Mouse (Mus musculus) neural tube, embryonic 13.5 days (tissue): ENCODE measurements at regions not wholly inside any gene's neighbourhood (a gene's known extent, or its start where the extent isn't known, plus 50 kb on each side); places are given as distances from the start of the nearest gene placed in this dataset.
A peak's percentile ranks its signal among the peaks of the same experiment; 100 is the strongest.

Source experiments
- ATAC-seq: fragments of 200-750 bp; cut with Nextera tagmentation; 2 replicates; pipeline ENCODE4 v1.8.0; 2017; ENCODE audit warnings: low read depth, mild to moderate bottlenecking, moderate TSS enrichment, moderate library complexity
- H3K27ac ChIP-seq: fragments of 300-500 bp; sonication (generic); replicated peaks from 2 replicates; pipeline ENCODE4 v1.5.1; 2015; ENCODE audit warnings: moderate library complexity, mild to moderate bottlenecking, inconsistent platforms
- H3K27me3 ChIP-seq: fragments of 300-500 bp; sonication (generic); 2 replicates; pipeline ENCODE4 v1.6.1; 2015; ENCODE audit warnings: mild to moderate bottlenecking, inconsistent platforms
- H3K36me3 ChIP-seq: fragments of 300-500 bp; sonication (generic); 2 replicates; pipeline ENCODE4 v1.6.1; 2015; ENCODE audit warnings: mild to moderate bottlenecking, inconsistent platforms
- H3K4me1 ChIP-seq: fragments of 300-500 bp; sonication (generic); replicated peaks from 2 replicates; pipeline ENCODE4 v1.6.1; 2015; ENCODE audit warnings: inconsistent platforms
- H3K4me2 ChIP-seq: fragments of 300-500 bp; sonication (generic); 2 replicates; pipeline ENCODE4 v1.6.1; 2015; ENCODE audit warnings: inconsistent platforms, mild to moderate bottlenecking, moderate library complexity
- H3K4me3 ChIP-seq: fragments of 300-500 bp; sonication (generic); 2 replicates; pipeline ENCODE4 v1.5.1; 2015; ENCODE audit warnings: mild to moderate bottlenecking, inconsistent platforms
- H3K9ac ChIP-seq: fragments of 300-500 bp; sonication (generic); 2 replicates; pipeline ENCODE4 v1.6.1; 2015; ENCODE audit warnings: moderate library complexity, mild to moderate bottlenecking, inconsistent platforms
- H3K9me3 ChIP-seq: fragments of 300-500 bp; sonication (generic); 2 replicates; pipeline ENCODE4 v1.6.1; 2016; ENCODE audit warnings: inconsistent platforms
- WGBS: fragments of 180-500 bp; shearing (Covaris S2); methylation state at CpG from one replicate; pipeline ENCODE4 v1.1.7; 2015; 5-methylcytosine and 5-hydroxymethylcytosine counted together

GRCm38 (mm10) chrX:11776236-11776899 lies 383.8 kb downstream of the Bcor start:
- Histone ChIP-seq H3K9ac (no peak overlapping the region), H3K9me3 (no peaks in the 10 kb centered on the region), H3K4me2 (no peak overlapping the region), H3K27ac (no peak overlapping the region), H3K36me3 (no peaks in the 10 kb centered on the region), H3K4me3 (no peak overlapping the region), H3K27me3 (no peaks in the 10 kb centered on the region; the same call in 1 of the 2 replicates), H3K4me1 (no peaks in the 10 kb centered on the region)
- no peak for ATAC-seq
- WGBS = 67% methylated on average over 6 of the region's 6 CpGs

GRCm38 (mm10) chrX:11795010-11795409 lies 365.1 kb downstream of the Bcor start:
- H3K27ac ChIP-seq = no peak overlapping the region
- H3K27me3 ChIP-seq = peaks cover 27% of the 10 kb centered on the region
- 72% methylated on average over 6 of the region's 6 CpGs for WGBS
- H3K9me3 ChIP-seq = no peaks in the 10 kb centered on the region
- H3K4me1 ChIP-seq = peaks cover 13% of the 10 kb centered on the region; the same call in 1 of the 2 replicates
- no peak overlapping the region for H3K4me3 ChIP-seq
- no peak for ATAC-seq
- H3K36me3 ChIP-seq = no peaks in the 10 kb centered on the region
- no peak overlapping the region for H3K4me2 ChIP-seq
- H3K9ac ChIP-seq = no peak overlapping the region

- ATAC-seq = peak; percentile 70
- Histone ChIP-seq H3K27me3 (peaks cover 41% of the 10 kb centered on the region), H3K36me3 (no peaks in the 10 kb centered on the region), H3K9ac (no peak overlapping the region), H3K4me3 (no peak overlapping the region), H3K27ac (peak overlapping the region; percentile 61; the same call in 1 of the 2 replicates), H3K9me3 (no peaks in the 10 kb centered on the region), H3K4me1 (peaks cover 30% of the 10 kb centered on the region; the same call in 1 of the 2 replicates), H3K4me2 (0 out of 2 replicates have a peak overlapping the region, but pooled peaks have one; percentile 14)
- WGBS = 18% methylated on average over 10 of the region's 11 CpGs
Measured at GRCm38 (mm10) chrX:11797870-11798269, 362.3 kb downstream of the Bcor start.

- Histone ChIP-seq H3K4me3 (no peak overlapping the region), H3K27me3 (peaks cover 43% of the 10 kb centered on the region), H3K36me3 (no peaks in the 10 kb centered on the region), H3K27ac (peak overlapping the region; percentile 61; the same call in 1 of the 2 replicates), H3K9me3 (no peaks in the 10 kb centered on the region), H3K4me2 (no peak overlapping the region), H3K9ac (no peak overlapping the region), H3K4me1 (peaks cover 34% of the 10 kb centered on the region)
- WGBS = 21% methylated on average over 3 of the region's 3 CpGs
- no peak for ATAC-seq
Measured at GRCm38 (mm10) chrX:11798326-11798725, 361.8 kb downstream of the Bcor start.

GRCm38 (mm10) chrX:11800400-11800941 lies 359.7 kb downstream of the Bcor start:
- H3K4me2 ChIP-seq = no peak overlapping the region
- ATAC-seq = no peak
- no peaks in the 10 kb centered on the region for H3K9me3 ChIP-seq
- WGBS = 44% methylated on average over 16 of the region's 16 CpGs
- H3K9ac ChIP-seq = no peak overlapping the region
- H3K27me3 ChIP-seq = peaks cover 61% of the 10 kb centered on the region
- no peak overlapping the region for H3K4me3 ChIP-seq
- H3K27ac ChIP-seq = no peak overlapping the region
- H3K36me3 ChIP-seq = no peaks in the 10 kb centered on the region
- H3K4me1 ChIP-seq = peaks cover 41% of the 10 kb centered on the region

GRCm38 (mm10) chrX:11801208-11801607 lies 358.9 kb downstream of the Bcor start:
- Histone ChIP-seq H3K9ac (no peak overlapping the region), H3K27me3 (peaks cover 61% of the 10 kb centered on the region), H3K4me3 (no peak overlapping the region), H3K4me2 (no peak overlapping the region), H3K4me1 (peaks cover 42% of the 10 kb centered on the region), H3K27ac (no peak overlapping the region), H3K9me3 (no peaks in the 10 kb centered on the region), H3K36me3 (no peaks in the 10 kb centered on the region)
- 40% methylated on average over 3 of the region's 3 CpGs for WGBS
- ATAC-seq = no peak

- peaks cover 63% of the 10 kb centered on the region for H3K27me3 ChIP-seq
- no peaks in the 10 kb centered on the region for H3K9me3 ChIP-seq
- H3K9ac ChIP-seq = no peak overlapping the region
- peaks cover 46% of the 10 kb centered on the region for H3K4me1 ChIP-seq
- H3K27ac ChIP-seq = no peak overlapping the region
- H3K4me2 ChIP-seq = no peak overlapping the region
- no peak overlapping the region for H3K4me3 ChIP-seq
- no peaks in the 10 kb centered on the region for H3K36me3 ChIP-seq
- no peak for ATAC-seq
- 41% methylated on average over 12 of the region's 12 CpGs for WGBS
Measured at GRCm38 (mm10) chrX:11801621-11802020, 358.5 kb downstream of the Bcor start.

GRCm38 (mm10) chrX:11802074-11802899 lies 357.9 kb downstream of the Bcor start:
- Histone ChIP-seq H3K9me3 (no peaks in the 10 kb centered on the region), H3K9ac (no peak overlapping the region), H3K4me3 (no peak overlapping the region), H3K4me1 (peaks cover 51% of the 10 kb centered on the region), H3K36me3 (no peaks in the 10 kb centered on the region), H3K27me3 (peaks cover 70% of the 10 kb centered on the region), H3K27ac (no peak overlapping the region), H3K4me2 (no peak overlapping the region)
- 44% methylated on average over 8 of the region's 8 CpGs for WGBS
- no peak for ATAC-seq

- no peak overlapping the region for H3K4me3 ChIP-seq
- peaks cover 80% of the 10 kb centered on the region for H3K27me3 ChIP-seq
- H3K9ac ChIP-seq = no peak overlapping the region
- no peak for ATAC-seq
- H3K27ac ChIP-seq = no peak overlapping the region
- H3K36me3 ChIP-seq = no peaks in the 10 kb centered on the region
- H3K9me3 ChIP-seq = no peaks in the 10 kb centered on the region
- H3K4me2 ChIP-seq = no peak overlapping the region
- peaks cover 49% of the 10 kb centered on the region for H3K4me1 ChIP-seq
- 16% methylated on average over 9 of the region's 9 CpGs for WGBS
Measured at GRCm38 (mm10) chrX:11803239-11803638, 356.9 kb downstream of the Bcor start.

GRCm38 (mm10) chrX:11806896-11807252 lies 353.3 kb downstream of the Bcor start:
- Histone ChIP-seq H3K36me3 (no peaks in the 10 kb centered on the region), H3K4me2 (peak overlapping the region; percentile 59), H3K9ac (peak overlapping the region; percentile 69), H3K27me3 (peaks cover 75% of the 10 kb centered on the region), H3K4me1 (peaks cover 34% of the 10 kb centered on the region), H3K9me3 (no peaks in the 10 kb centered on the region), H3K27ac (peak overlapping the region; percentile 91), H3K4me3 (peak overlapping the region; percentile 39)
- WGBS = 8% methylated on average over 22 of the region's 22 CpGs
- ATAC-seq = peak; percentile 32

- Histone ChIP-seq H3K4me1 (peaks cover 29% of the 10 kb centered on the region), H3K4me2 (peak overlapping the region; percentile 59), H3K4me3 (peak overlapping the region; percentile 39), H3K36me3 (no peaks in the 10 kb centered on the region), H3K9ac (peak overlapping the region; percentile 69), H3K9me3 (no peaks in the 10 kb centered on the region), H3K27me3 (peaks cover 73% of the 10 kb centered on the region), H3K27ac (peak overlapping the region; percentile 91)
- ATAC-seq = peak; percentile 68
- whole genome bisulfite sequencing = 4% methylated on average over 70 of the region's 71 CpGs
Measured at GRCm38 (mm10) chrX:11807253-11807882, 352.8 kb downstream of the Bcor start.

- WGBS = 5% methylated on average over 9 of the region's 9 CpGs
- ATAC-seq = peak; percentile 20
Measured at GRCm38 (mm10) chrX:11807883-11808262, 352.3 kb downstream of the Bcor start.

More at GRCm38 (mm10) chrX:11807883-11808262, 352.3 kb downstream of the Bcor start:
- Histone ChIP-seq H3K9ac (peak overlapping the region; percentile 69), H3K4me1 (peaks cover 28% of the 10 kb centered on the region), H3K27ac (peak overlapping the region; percentile 91), H3K4me3 (peak overlapping the region; percentile 39), H3K27me3 (peaks cover 69% of the 10 kb centered on the region), H3K4me2 (peak overlapping the region; percentile 59), H3K36me3 (no peaks in the 10 kb centered on the region), H3K9me3 (no peaks in the 10 kb centered on the region)
